Mouse (Mus musculus): ENCODE data around the gene Phf24. TPM values are rescaled to one million over a fixed set of nuclear protein-coding genes. Genes with fewer than 3 reads are reported as not detected.
"Not testable (repeated sequence)": the region's sequence is repeated elsewhere in the genome, so short reads cannot be mapped to it uniquely, and the experiment has no call there.

The Phf24 gene
- polyA plus RNA-seq, 1 experiment: 1.3 TPM

GRCm38 (mm10) chr4:42961592-42961991 is 45.1 kb downstream of the Phf24 start:
- Histone ChIP-seq H3K4me3 (ENCODE audit: control insufficient read depth, low read depth, low read length) (no peak overlapping the region), H3K4me1 (ENCODE audit: control insufficient read depth, insufficient read depth, low read length) (peaks cover 8% of the 10 kb centered on the region), H3K27me3 (ENCODE audit: control insufficient read depth, insufficient read depth, low read length) (no peaks in the 10 kb centered on the region), H3K36me3 (ENCODE audit: control insufficient read depth, insufficient read depth, low read length) (no peaks in the 10 kb centered on the region; the same call in 1 of the 2 replicates), H3K27ac (ENCODE audit: control insufficient read depth, insufficient read depth, low read depth, low read length) (no peak overlapping the region)
- TF ChIP-seq POLR2A (IDR thresholded peaks at IDR 0.05; ENCODE audit: control insufficient read depth, low read depth, low read length) (no peak), CTCF (IDR thresholded peaks at IDR 0.05; ENCODE audit: control insufficient read depth, insufficient read depth, insufficient replicate concordance, low read depth, low read length) (peak; percentile 58; the same call in 1 of the 2 replicates)

DNA sequence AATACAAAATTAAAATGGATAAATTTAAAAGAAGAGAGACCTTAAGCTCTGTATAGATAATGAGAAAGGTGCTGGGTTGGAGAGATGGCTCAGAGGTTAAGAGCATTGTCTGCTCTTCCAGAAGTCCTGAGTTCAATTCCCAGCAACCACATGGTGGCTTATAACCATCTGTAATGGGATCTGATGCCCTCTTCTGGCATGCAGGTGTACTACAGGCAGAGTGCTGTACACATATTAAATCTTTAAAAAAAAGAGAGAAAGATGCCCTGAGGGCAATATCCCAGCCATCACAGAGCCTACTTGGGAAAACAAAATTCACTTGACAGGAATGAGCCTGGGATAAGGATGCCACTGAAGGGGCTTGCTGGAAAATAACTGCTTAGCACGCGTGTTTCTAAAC is 47.0 kb downstream of the Phf24 start:
- TF ChIP-seq CTCF (IDR thresholded peaks at IDR 0.05; ENCODE audit: control insufficient read depth, insufficient read depth, insufficient replicate concordance, low read depth, low read length): no peak
- TF ChIP-seq POLR2A (IDR thresholded peaks at IDR 0.05; ENCODE audit: control insufficient read depth, low read depth, low read length): no peak
- H3K27me3 ChIP-seq (ENCODE audit: control insufficient read depth, insufficient read depth, low read length): no peaks in the 10 kb centered on the region
- peaks cover 8% of the 10 kb centered on the region for H3K4me1 ChIP-seq (ENCODE audit: control insufficient read depth, insufficient read depth, low read length)
- H3K27ac ChIP-seq (ENCODE audit: control insufficient read depth, insufficient read depth, low read depth, low read length): no peak overlapping the region
- no peaks in the 10 kb centered on the region for H3K36me3 ChIP-seq (ENCODE audit: control insufficient read depth, insufficient read depth, low read length)
- H3K4me3 ChIP-seq (ENCODE audit: control insufficient read depth, low read depth, low read length): no peak overlapping the region

- Histone ChIP-seq H3K36me3 (ENCODE audit: control insufficient read depth, insufficient read depth, low read length) (no peaks in the 10 kb centered on the region; the same call in 1 of the 2 replicates), H3K4me3 (ENCODE audit: control insufficient read depth, low read depth, low read length) (no peak overlapping the region), H3K27me3 (ENCODE audit: control insufficient read depth, insufficient read depth, low read length) (no peaks in the 10 kb centered on the region), H3K4me1 (ENCODE audit: control insufficient read depth, insufficient read depth, low read length) (peaks cover 11% of the 10 kb centered on the region), H3K27ac (ENCODE audit: control insufficient read depth, insufficient read depth, low read depth, low read length) (no peak overlapping the region)
- TF ChIP-seq POLR2A (IDR thresholded peaks at IDR 0.05; ENCODE audit: control insufficient read depth, low read depth, low read length) (no peak), CTCF (IDR thresholded peaks at IDR 0.05; ENCODE audit: control insufficient read depth, insufficient read depth, insufficient replicate concordance, low read depth, low read length) (peak; percentile 3; the same call in 1 of the 2 replicates)
Measured at GRCm38 (mm10) chr4:42965039-42965719, 48.7 kb downstream of the Phf24 start.

GRCm38 (mm10) chr4:42969304-42969703 is 52.8 kb downstream of the Phf24 start, which contains the start of gene 1700022I11Rik:
Gene 1700022I11Rik, plus strand, starts transcription at chr4:42969604.
- Histone ChIP-seq H3K4me3 (ENCODE audit: control insufficient read depth, low read depth, low read length) (peak within 1 kb of the TSS; percentile 94), H3K27me3 (ENCODE audit: control insufficient read depth, insufficient read depth, low read length) (no peaks in the 10 kb centered on the region), H3K4me1 (ENCODE audit: control insufficient read depth, insufficient read depth, low read length) (peaks cover 11% of the 10 kb centered on the region), H3K36me3 (ENCODE audit: control insufficient read depth, insufficient read depth, low read length) (no peaks in the 10 kb centered on the region; the same call in 1 of the 2 replicates), H3K27ac (ENCODE audit: control insufficient read depth, insufficient read depth, low read depth, low read length) (peak within 1 kb of the TSS; percentile 86)
- TF ChIP-seq POLR2A (IDR thresholded peaks at IDR 0.05; ENCODE audit: control insufficient read depth, low read depth, low read length) (no peak), CTCF (IDR thresholded peaks at IDR 0.05; ENCODE audit: control insufficient read depth, insufficient read depth, insufficient replicate concordance, low read depth, low read length) (no peak)

DNA sequence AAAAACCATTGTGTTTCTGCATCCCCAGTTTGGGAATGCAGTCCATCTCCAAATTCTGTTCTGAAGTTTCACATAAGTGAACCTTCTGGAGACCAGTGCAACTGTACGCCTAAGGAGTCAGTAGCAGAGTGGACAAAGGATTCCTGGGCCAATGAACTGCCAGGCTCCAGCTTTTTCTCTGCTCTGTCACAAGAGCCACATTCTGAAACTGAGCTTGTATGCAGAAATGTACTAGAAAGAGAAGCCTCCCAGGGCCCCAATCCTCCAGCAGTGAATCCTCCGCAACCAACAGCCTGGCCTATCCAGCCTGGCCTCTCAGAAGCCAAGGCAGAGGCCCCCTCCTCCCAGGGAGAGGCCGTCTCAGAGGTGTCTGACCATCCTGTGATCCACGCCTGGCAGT is 56.5 kb downstream of the Phf24 start:
- no peaks in the 10 kb centered on the region for H3K27me3 ChIP-seq (ENCODE audit: control insufficient read depth, insufficient read depth, low read length)
- H3K4me3 ChIP-seq (ENCODE audit: control insufficient read depth, low read depth, low read length): no peak overlapping the region
- TF ChIP-seq CTCF (IDR thresholded peaks at IDR 0.05; ENCODE audit: control insufficient read depth, insufficient read depth, insufficient replicate concordance, low read depth, low read length) (no peak), POLR2A (IDR thresholded peaks at IDR 0.05; ENCODE audit: control insufficient read depth, low read depth, low read length) (no peak)
- H3K36me3 ChIP-seq (ENCODE audit: control insufficient read depth, insufficient read depth, low read length): no peaks in the 10 kb centered on the region; the same call in 1 of the 2 replicates
- no peak overlapping the region for H3K27ac ChIP-seq (ENCODE audit: control insufficient read depth, insufficient read depth, low read depth, low read length)
- peaks cover 3% of the 10 kb centered on the region for H3K4me1 ChIP-seq (ENCODE audit: control insufficient read depth, insufficient read depth, low read length)

- TF ChIP-seq POLR2A (IDR thresholded peaks at IDR 0.05; ENCODE audit: control insufficient read depth, low read depth, low read length) (no peak), CTCF (IDR thresholded peaks at IDR 0.05; ENCODE audit: control insufficient read depth, insufficient read depth, insufficient replicate concordance, low read depth, low read length) (no peak)
- Histone ChIP-seq H3K27ac (ENCODE audit: control insufficient read depth, insufficient read depth, low read depth, low read length) (no peak overlapping the region), H3K36me3 (ENCODE audit: control insufficient read depth, insufficient read depth, low read length) (no peaks in the 10 kb centered on the region; the same call in 1 of the 2 replicates), H3K4me1 (ENCODE audit: control insufficient read depth, insufficient read depth, low read length) (peaks cover 3% of the 10 kb centered on the region), H3K4me3 (ENCODE audit: control insufficient read depth, low read depth, low read length) (no peak overlapping the region), H3K27me3 (ENCODE audit: control insufficient read depth, insufficient read depth, low read length) (no peaks in the 10 kb centered on the region)
Measured at GRCm38 (mm10) chr4:42973868-42974267, 57.4 kb downstream of the Phf24 start.

DNA sequence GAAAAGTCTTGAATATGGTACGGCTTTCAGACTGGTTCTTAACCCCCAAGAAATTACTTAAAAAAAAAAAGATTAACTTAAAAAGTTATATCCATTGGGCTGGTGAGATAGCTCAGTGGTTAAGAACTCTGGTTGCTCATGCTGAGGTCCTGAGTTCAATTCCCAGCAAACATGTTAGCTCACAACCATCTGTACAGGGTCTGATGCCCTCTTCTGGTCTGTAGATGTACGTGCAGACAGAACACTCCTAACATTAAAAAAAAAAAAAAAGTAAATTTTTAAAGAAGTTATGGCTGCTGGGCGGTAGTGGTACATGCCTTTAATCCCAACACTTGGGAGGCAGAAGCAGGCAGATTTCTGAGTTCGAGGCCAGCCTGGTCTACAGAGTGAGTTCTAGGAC is 61.6 kb downstream of the Phf24 start:
- H3K36me3 ChIP-seq (ENCODE audit: control insufficient read depth, insufficient read depth, low read length): no peaks in the 10 kb centered on the region

GRCm38 (mm10) chr4:42980467-42980866 is 64.0 kb downstream of the Phf24 start:
- H3K4me3 ChIP-seq (ENCODE audit: control insufficient read depth, low read depth, low read length); H3K27me3 ChIP-seq (ENCODE audit: control insufficient read depth, insufficient read depth, low read length); H3K36me3 ChIP-seq (ENCODE audit: control insufficient read depth, insufficient read depth, low read length); H3K27ac ChIP-seq (ENCODE audit: control insufficient read depth, insufficient read depth, low read depth, low read length); H3K4me1 ChIP-seq (ENCODE audit: control insufficient read depth, insufficient read depth, low read length): not testable (repeated sequence)

More for the DNA sequence above, 61.6 kb downstream of the Phf24 start:
- no peak for TF ChIP-seq CTCF (IDR thresholded peaks at IDR 0.05; ENCODE audit: control insufficient read depth, insufficient read depth, insufficient replicate concordance, low read depth, low read length)
- Histone ChIP-seq H3K27me3 (ENCODE audit: control insufficient read depth, insufficient read depth, low read length) (no peaks in the 10 kb centered on the region), H3K4me1 (ENCODE audit: control insufficient read depth, insufficient read depth, low read length) (no peaks in the 10 kb centered on the region; the same call in 1 of the 2 replicates), H3K27ac (ENCODE audit: control insufficient read depth, insufficient read depth, low read depth, low read length) (no peak overlapping the region), H3K4me3 (ENCODE audit: control insufficient read depth, low read depth, low read length) (no peak overlapping the region)
